Mouse (Mus musculus) gastrocnemius, adult 2 months (tissue): ENCODE data around the gene Phpt1. TPM values are rescaled to one million over a fixed set of nuclear protein-coding genes. Genes with fewer than 3 reads are reported as not detected.

ENCODE experiments used
- DNase-seq: peaks from one replicate; pipeline ENCODE4 v3.0.0; 2022
- H3K27ac ChIP-seq: fragments of 200-600 bp; 2 replicates; pipeline ENCODE4 v1.8.1; 2022; ENCODE audit warnings: mild to moderate bottlenecking
- H3K4me3 ChIP-seq: fragments of 200-600 bp; 2 replicates; pipeline ENCODE4 v1.8.1; 2022; ENCODE audit warnings: mild to moderate bottlenecking, moderate library complexity
- CTCF ChIP-seq: fragments of 200-600 bp; IDR thresholded peaks from 2 replicates; pipeline ENCODE4 v1.8.1; 2022; ENCODE audit warnings: antibody characterized with exemption, mild to moderate bottlenecking, moderate library complexity
- intact Hi-C: fragments of 180-260 bp; cut with DNase I; formaldehyde crosslinking; loops from one replicate; pipeline ENCODE4 v1.15.1; 2025
- total RNA-seq, 2 experiments: library from RNA; stranded (reverse); gene quantifications; 2 replicates each; pipeline ENCODE4 v1.2.3; 2021

Gene Phpt1
- total RNA-seq, 2 experiments from 2014 or later: 52.7 to 64.7 TPM

GRCm38 (mm10) chr2:25549021-25549991, 25.7 kb downstream of the Phpt1 start:
- Histone ChIP-seq H3K27ac (peak overlapping the region; percentile 73), H3K4me3 (no peak overlapping the region)
- DNase-seq: peak; percentile 61
- intact Hi-C loops: no loop called here
- no peak for TF ChIP-seq CTCF

GRCm38 (mm10) chr2:25546811-25547491, 28.1 kb downstream of the Phpt1 start, which contains the start of gene Traf2:
Gene Traf2, minus strand, starts transcription at chr2:25546940.
- peak; percentile 99 for DNase-seq
- Histone ChIP-seq H3K4me3 (peak within 1 kb of the TSS; percentile 81), H3K27ac (peak within 1 kb of the TSS; percentile 95)
- no peak for TF ChIP-seq CTCF
- intact Hi-C loops: no loop called here

DNA sequence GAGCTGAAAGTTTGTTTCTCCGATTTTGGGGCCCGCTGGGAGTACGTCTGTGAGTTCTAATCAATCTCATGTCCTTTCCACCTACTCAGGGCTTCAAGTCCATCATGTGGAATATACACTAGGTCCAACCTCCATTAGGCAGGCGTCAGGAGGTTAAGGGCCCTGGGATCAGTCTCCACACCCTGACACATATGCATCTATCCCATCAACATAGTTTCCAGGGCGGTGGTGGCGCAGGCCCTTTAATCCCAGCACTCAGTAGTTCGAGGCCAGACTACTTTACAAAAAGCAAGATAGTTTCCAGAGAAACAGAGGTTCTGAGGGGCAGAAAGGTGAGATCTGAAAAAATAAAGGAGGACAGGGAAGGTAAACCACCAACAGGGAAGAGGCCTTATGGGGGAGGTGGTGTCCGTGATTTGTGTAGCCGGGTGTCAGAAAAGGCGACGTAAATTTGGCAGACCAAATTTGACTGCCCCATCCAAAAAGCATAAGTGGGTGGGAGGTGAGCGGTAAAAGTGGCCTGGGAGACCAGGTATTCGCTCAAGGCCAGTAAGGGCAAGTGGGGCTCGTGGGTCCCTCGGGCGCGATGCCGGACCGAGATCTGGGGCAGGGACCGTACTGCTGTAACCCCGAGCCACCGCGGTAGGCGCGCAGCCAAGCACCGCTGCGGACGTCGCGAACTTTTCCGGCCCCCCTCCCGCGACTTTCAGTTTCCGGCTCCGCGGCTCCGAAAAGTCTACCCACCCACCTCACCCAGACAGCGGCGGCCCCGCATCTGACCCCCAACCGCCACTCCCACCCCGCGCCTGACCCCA, 28.8 kb downstream of the Phpt1 start:
- peak; percentile 91 for DNase-seq
- peak overlapping the region; percentile 81 for H3K4me3 ChIP-seq
- intact Hi-C loops: no loop called here
- H3K27ac ChIP-seq: peak overlapping the region; percentile 95
- no peak for TF ChIP-seq CTCF

GRCm38 (mm10) chr2:25541644-25542367, 33.2 kb downstream of the Phpt1 start:
- TF ChIP-seq CTCF: no peak
- intact Hi-C loops: no loop called here

DNA sequence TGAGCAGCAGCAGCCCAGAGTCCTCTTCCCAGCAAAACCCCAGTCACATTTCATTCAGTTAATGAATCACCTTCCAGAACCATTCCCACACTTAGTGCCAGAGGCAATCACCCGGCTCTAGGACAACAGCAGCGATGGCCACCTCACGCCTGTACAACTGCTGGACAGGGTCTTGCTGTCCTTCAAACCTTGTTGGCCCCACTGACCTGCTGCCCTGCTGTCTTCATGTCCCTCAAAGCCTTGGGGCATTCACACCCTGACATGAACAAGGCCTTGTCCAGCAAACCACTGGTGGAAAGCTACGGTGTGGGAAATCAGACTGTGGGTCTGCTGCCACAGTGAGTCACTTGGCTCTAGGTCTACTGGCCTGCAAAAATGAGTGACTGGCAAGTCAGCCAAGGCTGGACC, 34.5 kb downstream of the Phpt1 start:
- no peak for TF ChIP-seq CTCF
- Histone ChIP-seq H3K4me3 (no peak overlapping the region), H3K27ac (peak overlapping the region; percentile 44; the same call in 1 of the 2 replicates)
- intact Hi-C loops: no loop called here
- DNase-seq: no peak

More at GRCm38 (mm10) chr2:25541644-25542367, 33.2 kb downstream of the Phpt1 start:
- Histone ChIP-seq H3K27ac (peak overlapping the region; percentile 2; the same call in 1 of the 2 replicates), H3K4me3 (no peak overlapping the region)
- DNase-seq: no peak

DNA sequence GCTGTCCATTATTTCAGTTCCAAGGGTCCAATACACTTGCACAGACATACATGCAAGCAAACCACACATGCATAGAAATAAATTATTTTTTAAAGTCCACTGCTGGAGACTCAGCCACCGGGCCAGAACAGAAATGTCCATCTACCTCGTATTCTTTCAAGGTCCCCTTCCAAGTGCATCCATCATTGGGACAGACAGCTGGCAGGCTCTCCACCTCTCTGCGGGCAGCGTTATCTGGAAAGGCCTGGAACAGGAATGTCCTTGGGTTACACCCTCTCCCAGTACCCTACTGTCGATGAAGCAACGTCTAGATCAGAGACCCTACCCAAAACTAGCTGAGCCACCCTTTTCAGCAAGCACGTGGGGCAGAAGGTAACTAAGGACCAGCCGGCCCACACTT, 38.5 kb downstream of the Phpt1 start:
- peak overlapping the region; percentile 74 for H3K27ac ChIP-seq
- DNase-seq: peak; percentile 49
- TF ChIP-seq CTCF: no peak

DNA sequence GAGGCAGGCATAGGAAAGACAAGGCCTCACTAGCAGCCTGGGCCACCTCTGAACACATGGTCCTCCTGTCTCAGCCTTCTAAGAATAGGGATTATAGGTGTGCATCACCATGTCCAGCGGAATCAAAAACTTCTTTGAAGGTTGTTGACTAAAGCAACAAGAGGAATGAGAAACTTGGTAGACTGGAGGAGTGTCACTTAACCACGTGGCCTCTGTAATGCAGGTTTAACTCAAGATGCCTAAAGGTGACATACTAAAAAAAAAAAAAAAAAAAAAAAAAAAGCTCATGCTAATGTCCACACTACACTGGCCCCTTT, 40.2 kb downstream of the Phpt1 start:
- Histone ChIP-seq H3K4me3 (no peak overlapping the region), H3K27ac (peak overlapping the region; percentile 89)
- intact Hi-C loops: no loop called here
- no peak for TF ChIP-seq CTCF
- DNase-seq: no peak

More for the DNA sequence above, 38.5 kb downstream of the Phpt1 start:
- intact Hi-C loops: no loop called here
- no peak overlapping the region for H3K4me3 ChIP-seq

GRCm38 (mm10) chr2:25534178-25534865, 40.7 kb downstream of the Phpt1 start:
- Histone ChIP-seq H3K27ac (peak overlapping the region; percentile 89), H3K4me3 (no peak overlapping the region)
- intact Hi-C loops: no loop called here
- no peak for TF ChIP-seq CTCF
- peak; percentile 94 for DNase-seq

DNA sequence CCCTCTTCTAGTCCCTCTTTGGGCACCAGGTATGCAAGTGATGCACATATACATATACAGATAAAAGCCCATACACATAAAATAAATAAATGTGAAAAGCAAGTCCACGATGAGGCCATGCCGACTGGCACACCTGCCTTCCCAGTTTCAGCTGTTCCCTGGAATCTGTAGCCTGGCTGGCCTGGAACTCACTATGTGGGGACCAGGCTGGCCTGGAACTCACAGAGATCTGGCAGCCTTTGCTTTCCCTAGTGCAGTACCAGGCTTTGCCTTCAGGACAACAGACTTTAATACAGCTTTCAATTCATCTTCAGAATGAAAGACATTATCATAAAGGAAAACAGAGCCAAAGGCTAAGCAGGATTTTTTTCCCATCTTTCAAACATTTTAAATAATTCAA, 41.3 kb downstream of the Phpt1 start:
- peak; percentile 24; the same call in 1 of the 2 replicates for TF ChIP-seq CTCF
- no peak for DNase-seq
- intact Hi-C loops: no loop called here
- Histone ChIP-seq H3K4me3 (no peak overlapping the region), H3K27ac (peak overlapping the region; percentile 89)

DNA sequence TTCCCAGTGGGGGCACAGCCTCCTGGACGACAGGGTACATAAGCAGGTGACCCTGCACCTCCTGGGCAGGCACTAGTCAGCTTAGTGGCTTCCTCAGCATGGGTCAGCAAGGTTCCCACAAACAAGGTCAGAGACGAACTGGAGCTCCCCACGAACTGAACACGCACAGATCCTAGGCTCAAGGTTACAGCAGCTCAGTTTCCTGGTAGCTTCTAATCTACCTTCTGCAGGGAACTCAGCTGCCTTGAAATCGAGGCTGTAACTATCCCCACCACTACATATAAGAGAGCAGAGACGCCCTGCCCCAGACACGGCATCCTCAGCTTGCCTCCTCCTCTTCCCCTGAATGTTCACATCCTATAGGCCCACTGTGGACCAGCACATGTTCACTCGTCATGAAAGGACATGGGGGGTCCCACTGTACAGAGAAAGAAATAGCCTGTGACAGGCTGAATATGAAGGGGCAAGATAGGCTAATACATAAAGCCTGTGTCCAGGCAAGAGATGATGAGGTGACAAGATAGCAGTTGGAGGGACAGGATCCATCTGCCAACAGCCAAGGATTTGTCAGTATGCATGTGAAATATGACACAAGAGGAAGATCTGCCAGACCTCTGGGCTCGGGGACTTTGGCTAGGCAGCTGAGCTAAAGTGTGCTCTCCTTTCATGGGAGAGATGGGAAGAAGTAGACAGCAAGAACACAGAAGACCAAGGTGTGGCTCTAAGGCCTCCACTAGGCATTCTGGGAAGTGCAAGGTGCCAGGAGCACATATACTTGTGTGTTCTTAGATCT, 48.3 kb downstream of the Phpt1 start:
- intact Hi-C loops: no loop called here
- Histone ChIP-seq H3K4me3 (no peak overlapping the region), H3K27ac (peak overlapping the region; percentile 53)
- DNase-seq: peak; percentile 61
- TF ChIP-seq CTCF: no peak

Other genes with a start within 250 kb of the Phpt1 start
- gene Man1b1, start 242.9 kb downstream of the Phpt1 start, total RNA-seq: 10 to 100 TPM; 12.9 to 16.0 TPM
- 10 to 100 TPM; 14.0 to 16.5 TPM for gene Dpp7, start 218.9 kb downstream of the Phpt1 start, total RNA-seq
- gene Uap1l1, start 209.5 kb downstream of the Phpt1 start, total RNA-seq: 1 to 10 TPM; 4.3 to 5.4 TPM
- not detected for gene Sapcd2, start 202.9 kb downstream of the Phpt1 start, total RNA-seq
- 1 to 10 TPM; 6.5 to 8.8 TPM for gene Entpd2, start 179.3 kb downstream of the Phpt1 start, total RNA-seq
- 10 to 100 TPM; 14.9 to 16.9 TPM for gene Npdc1, start 175.9 kb downstream of the Phpt1 start, total RNA-seq
- gene Fut7, start 152.0 kb downstream of the Phpt1 start, total RNA-seq: not detected
- 10 to 100 TPM; 15.1 to 15.3 TPM for gene Abca2, start 146.5 kb downstream of the Phpt1 start, total RNA-seq
- gene Clic3, start 118.4 kb downstream of the Phpt1 start, total RNA-seq: 1 to 10 TPM in 1 of 2 experiments, under 1 TPM in 1; 0.31 to 1.1 TPM
- 10 to 100 TPM; 13.6 to 14.4 TPM for gene Paxx, start 114.1 kb downstream of the Phpt1 start, total RNA-seq
- gene Ptgds, start 105.2 kb downstream of the Phpt1 start, total RNA-seq: not detected
- not detected for gene Lcn12, start 81.3 kb downstream of the Phpt1 start, total RNA-seq
- gene Fbxw5, start 74.5 kb downstream of the Phpt1 start, total RNA-seq: 10 to 100 TPM; 76.9 to 88.4 TPM
- 1 to 10 TPM; 1.1 to 1.6 TPM for gene C8g, start 73.5 kb downstream of the Phpt1 start, total RNA-seq
- 10 to 100 TPM; 12.4 to 13.1 TPM for gene Traf2, start 28.3 kb downstream of the Phpt1 start, total RNA-seq
- gene Edf1, start 17.4 kb downstream of the Phpt1 start, total RNA-seq: 100 to 1,000 TPM; 152 to 179 TPM
- 1 to 10 TPM; 1.6 to 4.0 TPM for gene Mamdc4, start 379 bp downstream of the Phpt1 start, total RNA-seq
- not detected for gene Ajm1, start 6.5 kb upstream of the Phpt1 start, total RNA-seq
- 10 to 100 TPM; 85.6 to 95.2 TPM for gene Rabl6, start 33.3 kb upstream of the Phpt1 start, total RNA-seq
- not detected for gene Ccdc183, start 42.5 kb upstream of the Phpt1 start, total RNA-seq
- 10 to 100 TPM; 14.9 to 15.1 TPM for gene Tmem141, start 46.8 kb upstream of the Phpt1 start, total RNA-seq
- gene Fcna, start 52.8 kb upstream of the Phpt1 start, total RNA-seq: 1 to 10 TPM; 1.8 to 5.3 TPM
- 1 to 10 TPM; 3.3 to 5.1 TPM for gene Lcn8, start 77.9 kb upstream of the Phpt1 start, total RNA-seq
- not detected for gene Lcn5, start 82.7 kb upstream of the Phpt1 start, total RNA-seq
- gene Lcn6, start 101.6 kb upstream of the Phpt1 start, total RNA-seq: not detected
- not detected for gene Lcn10, start 107.5 kb upstream of the Phpt1 start, total RNA-seq
- not detected for gene Obp2a, start 124.8 kb upstream of the Phpt1 start, total RNA-seq
- gene Bmyc, start 131.5 kb upstream of the Phpt1 start, total RNA-seq: 10 to 100 TPM; 11.4 to 13.1 TPM
- not detected for gene Obp2b, start 161.8 kb upstream of the Phpt1 start, total RNA-seq
- gene Lcn3, start 190.3 kb upstream of the Phpt1 start, total RNA-seq: not detected
- not detected for gene Lcn11, start 201.8 kb upstream of the Phpt1 start, total RNA-seq
- gene Gm13539, start 207.0 kb upstream of the Phpt1 start, total RNA-seq: not detected
- not detected for gene Glt6d1, start 240.6 kb upstream of the Phpt1 start, total RNA-seq
- not detected for gene Lcn9, start 247.9 kb upstream of the Phpt1 start, total RNA-seq